Mouse (Mus musculus) midbrain, embryonic 10.5 days (tissue): ENCODE data around the gene Srsf3. TPM values are rescaled to one million over a fixed set of nuclear protein-coding genes. Genes with fewer than 3 reads are reported as not detected.

Source experiments
- DNase-seq: peaks from one replicate; pipeline ENCODE4 v3.0.0-alpha.2; 2017; ENCODE audit warnings: low spot score
- H3K27ac ChIP-seq: fragments of 300-500 bp; sonication (generic); replicated peaks from 2 replicates; pipeline ENCODE4 v1.5.1; 2016; ENCODE audit warnings: mild to moderate bottlenecking
- H3K27me3 ChIP-seq: fragments of 300-500 bp; sonication (generic); 2 replicates; pipeline ENCODE4 v1.6.1; 2016; ENCODE audit warnings: low read depth, mild to moderate bottlenecking; ENCODE audit not compliant: poor library complexity, severe bottlenecking
- H3K36me3 ChIP-seq: fragments of 300-500 bp; sonication (generic); 2 replicates; pipeline ENCODE4 v1.6.1; 2016; ENCODE audit warnings: mild to moderate bottlenecking, moderate library complexity
- H3K4me1 ChIP-seq: fragments of 300-500 bp; sonication (generic); 2 replicates; pipeline ENCODE4 v1.6.1; 2016
- H3K4me3 ChIP-seq: fragments of 300-500 bp; sonication (generic); 2 replicates; pipeline ENCODE4 v1.5.1; 2016; ENCODE audit warnings: mild to moderate bottlenecking, moderate library complexity
- H3K9me3 ChIP-seq: fragments of 300-500 bp; sonication (generic); replicated peaks from 2 replicates; pipeline ENCODE4 v1.6.1; 2016; ENCODE audit warnings: mild to moderate bottlenecking
- WGBS: fragments of 180-500 bp; shearing (Covaris S2); methylation state at CpG from one replicate; pipeline ENCODE4 v1.1.7; 2016; 5-methylcytosine and 5-hydroxymethylcytosine counted together
- polyA plus RNA-seq: library from polyadenylated mRNA; unstranded; fragments of >200 nt; fragmentation: Nextera tagmentation; extraction: Ambion mirVana; gene quantifications from 2 replicates; pipeline ENCODE4 v1.2.1, GENCODE M21; 2016

Srsf3 gene
- polyA plus RNA-seq, 1 experiment from 2014 or later = 839 TPM

DNA sequence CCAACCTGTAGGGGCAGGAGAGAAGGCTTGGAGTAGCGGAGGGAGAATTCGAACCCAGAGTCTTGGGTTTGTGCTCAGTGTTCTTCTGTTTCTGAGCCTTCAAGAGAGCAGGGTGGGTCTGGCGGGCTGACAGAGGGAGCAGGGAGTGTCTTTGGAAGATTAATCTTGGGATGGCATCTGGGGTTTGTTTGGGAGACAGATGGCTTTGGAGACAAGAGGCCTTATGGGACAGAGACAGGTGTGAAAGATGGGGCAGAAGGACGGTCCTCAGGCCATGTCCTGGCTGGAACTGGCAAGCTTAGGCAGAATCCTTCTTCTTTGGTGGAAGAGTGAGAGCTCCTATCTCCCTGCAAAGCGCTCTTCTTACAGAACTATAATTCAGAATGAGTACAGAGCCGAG is 20.6 kb downstream of the Srsf3 start:
- 91% methylated on average over 6 of the region's 6 CpGs for WGBS
- no peak for DNase-seq
- H3K9me3 ChIP-seq = no peaks in the 10 kb centered on the region
- H3K36me3 ChIP-seq = peaks cover 10% of the 10 kb centered on the region
- no peak overlapping the region for H3K27ac ChIP-seq
- H3K4me1 ChIP-seq = peaks cover 31% of the 10 kb centered on the region
- H3K4me3 ChIP-seq = no peak overlapping the region
- no peaks in the 10 kb centered on the region for H3K27me3 ChIP-seq

DNA sequence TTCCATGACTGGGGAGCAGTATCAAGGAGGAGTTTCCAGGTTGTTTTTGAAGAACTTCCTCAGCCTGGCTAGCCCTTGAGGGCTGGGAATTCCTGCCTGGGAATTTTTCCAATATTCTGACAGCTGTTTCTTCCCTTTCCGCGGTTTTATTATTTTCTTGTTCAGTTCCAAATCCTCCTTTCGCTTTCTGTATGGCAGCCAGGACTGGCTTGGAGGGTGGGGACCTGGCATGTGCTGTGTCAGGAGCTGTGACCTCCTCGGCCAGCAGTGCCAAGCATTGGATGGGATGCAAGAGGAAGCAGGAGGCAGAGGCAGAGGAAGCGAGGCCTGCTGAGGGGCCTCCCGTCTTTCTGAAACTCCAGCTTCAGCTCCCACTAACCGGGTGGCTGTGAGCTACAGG is 21.4 kb downstream of the Srsf3 start:
- Histone ChIP-seq H3K27me3 (no peaks in the 10 kb centered on the region), H3K4me3 (no peak overlapping the region), H3K9me3 (no peaks in the 10 kb centered on the region), H3K4me1 (peaks cover 29% of the 10 kb centered on the region), H3K27ac (no peak overlapping the region), H3K36me3 (peaks cover 9% of the 10 kb centered on the region)
- 85% methylated on average over 7 of the region's 7 CpGs for WGBS
- DNase-seq = no peak

DNA sequence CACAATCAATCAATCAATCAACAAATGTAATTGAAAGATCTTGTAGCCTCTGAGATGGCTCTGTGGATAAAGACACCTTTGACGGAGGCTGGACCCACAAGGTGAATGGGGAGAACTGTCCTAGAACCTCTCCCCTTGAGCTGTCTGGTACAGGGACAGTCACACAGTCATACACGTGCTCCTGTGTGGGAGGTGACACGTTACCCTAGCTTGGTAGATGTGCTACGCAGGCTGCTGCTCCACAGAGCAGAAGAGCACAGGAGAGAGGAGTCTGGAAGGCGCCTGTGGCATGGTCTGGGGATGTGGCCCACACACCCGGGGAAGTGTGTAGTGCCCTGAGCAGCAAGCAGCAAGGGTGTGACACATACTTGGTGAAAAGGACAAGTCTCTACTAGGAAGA is 22.0 kb downstream of the Srsf3 start:
- no peak overlapping the region for H3K27ac ChIP-seq
- no peak overlapping the region for H3K4me3 ChIP-seq
- DNase-seq = no peak
- no peaks in the 10 kb centered on the region for H3K27me3 ChIP-seq
- 85% methylated on average over 6 of the region's 6 CpGs for WGBS
- H3K36me3 ChIP-seq = peaks cover 9% of the 10 kb centered on the region
- no peaks in the 10 kb centered on the region for H3K9me3 ChIP-seq
- peaks cover 27% of the 10 kb centered on the region for H3K4me1 ChIP-seq

DNA sequence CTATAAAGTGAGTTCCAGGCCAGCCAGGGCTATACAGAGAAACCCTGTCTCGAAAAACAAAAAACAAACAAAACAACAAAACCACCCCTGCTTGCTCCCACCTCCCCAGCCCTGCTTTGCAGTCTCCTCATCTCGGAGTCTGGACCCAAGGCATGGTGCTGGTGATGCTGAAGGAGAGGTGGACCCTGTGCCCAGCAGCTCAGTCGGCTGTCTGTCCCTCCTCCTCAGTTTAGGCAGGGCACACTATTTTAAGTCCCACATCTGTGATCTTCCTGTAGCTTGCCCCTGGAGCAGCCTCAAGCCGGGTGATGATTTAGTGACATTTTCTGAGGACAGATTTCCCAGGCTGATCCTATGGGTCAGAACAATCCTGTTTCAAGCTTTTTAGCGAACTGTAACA is 23.2 kb downstream of the Srsf3 start:
- H3K4me1 ChIP-seq = peaks cover 24% of the 10 kb centered on the region
- peaks cover 8% of the 10 kb centered on the region for H3K36me3 ChIP-seq
- H3K9me3 ChIP-seq = no peaks in the 10 kb centered on the region
- no peaks in the 10 kb centered on the region for H3K27me3 ChIP-seq
- H3K27ac ChIP-seq = no peak overlapping the region
- no peak overlapping the region for H3K4me3 ChIP-seq
- no peak for DNase-seq
- WGBS = 70% methylated on average over 5 of the region's 5 CpGs

DNA sequence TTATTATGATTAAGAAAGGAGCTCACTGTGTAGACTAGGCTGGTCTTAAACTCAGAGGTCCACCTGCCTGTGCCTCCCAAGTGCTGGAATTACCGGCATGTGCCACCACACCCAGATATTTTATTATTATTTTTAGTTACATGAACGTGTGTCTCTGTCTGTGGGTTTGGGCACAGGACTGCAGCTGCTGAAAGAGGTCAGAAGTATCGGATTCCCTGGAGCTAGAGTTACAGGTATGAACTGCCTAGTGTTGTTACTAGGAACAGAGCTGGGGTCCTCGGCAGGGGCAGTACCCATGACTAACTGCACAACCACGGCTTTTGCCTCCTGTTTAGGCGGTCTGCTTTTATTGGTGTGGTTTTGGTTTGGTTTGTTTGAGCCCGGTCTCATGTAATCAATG is 23.8 kb downstream of the Srsf3 start:
- H3K9me3 ChIP-seq = no peaks in the 10 kb centered on the region
- peak overlapping the region; percentile 69; the same call in 1 of the 2 replicates for H3K27ac ChIP-seq
- WGBS = 51% methylated on average over 7 of the region's 7 CpGs
- no peak for DNase-seq
- H3K4me1 ChIP-seq = peaks cover 23% of the 10 kb centered on the region
- no peaks in the 10 kb centered on the region for H3K27me3 ChIP-seq
- H3K4me3 ChIP-seq = no peak overlapping the region
- H3K36me3 ChIP-seq = peaks cover 7% of the 10 kb centered on the region

DNA sequence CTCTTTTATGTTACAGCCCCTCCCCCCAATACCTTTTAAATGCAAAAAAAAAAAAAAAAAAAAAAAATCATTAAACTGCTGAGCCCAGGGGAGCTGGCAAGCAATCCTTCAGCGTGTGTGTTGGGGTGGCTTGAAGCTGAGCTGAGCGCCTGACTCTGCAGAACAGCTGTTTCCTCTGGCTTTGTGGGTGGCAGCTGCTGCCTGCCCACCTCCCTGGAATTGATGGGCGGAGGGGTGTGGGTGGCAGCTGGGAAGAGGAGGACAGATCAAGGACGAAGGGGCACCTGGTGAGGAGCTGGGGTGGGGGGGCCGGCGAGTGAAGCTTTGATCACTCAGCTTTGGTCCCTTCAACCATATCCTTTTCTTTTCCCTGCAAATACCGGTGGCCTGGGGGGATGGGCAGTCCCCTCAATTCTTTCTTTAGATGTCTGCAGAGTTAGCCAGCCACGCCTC is 24.3 kb downstream of the Srsf3 start:
- Histone ChIP-seq H3K4me3 (no peak overlapping the region), H3K36me3 (peaks cover 7% of the 10 kb centered on the region), H3K9me3 (no peaks in the 10 kb centered on the region), H3K27me3 (no peaks in the 10 kb centered on the region), H3K4me1 (peaks cover 23% of the 10 kb centered on the region), H3K27ac (peak overlapping the region; percentile 69)
- 3% methylated on average over 8 of the region's 8 CpGs for WGBS
- peak; percentile 45 for DNase-seq

DNA sequence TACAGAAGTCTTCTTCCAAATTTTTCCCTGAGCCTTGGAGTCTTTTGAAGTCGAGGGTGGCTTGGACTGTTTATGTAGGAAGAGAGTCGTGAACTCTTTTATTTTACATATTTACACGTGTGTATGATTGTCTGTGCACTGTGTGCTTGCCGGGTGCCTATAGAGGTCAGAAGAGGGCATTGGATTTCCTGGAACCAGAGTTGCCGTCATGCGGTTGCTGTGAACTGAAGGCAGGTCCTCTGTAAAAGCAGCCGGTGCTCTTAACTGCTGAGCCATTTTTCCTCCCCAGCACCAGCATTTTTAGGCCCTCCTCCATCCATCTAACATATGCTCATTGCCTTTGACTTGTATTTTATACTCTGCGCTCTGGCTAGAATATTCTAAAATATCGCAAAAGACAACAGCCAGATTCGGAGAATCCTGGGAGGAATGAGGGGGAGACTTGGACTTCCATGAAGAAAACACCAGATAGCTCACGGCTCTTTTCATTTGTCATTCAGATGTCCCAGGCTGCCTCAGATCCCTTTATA is 25.0 kb downstream of the Srsf3 start:
- Histone ChIP-seq H3K36me3 (peaks cover 7% of the 10 kb centered on the region), H3K9me3 (no peaks in the 10 kb centered on the region), H3K27me3 (no peaks in the 10 kb centered on the region), H3K27ac (peak overlapping the region; percentile 69), H3K4me3 (no peak overlapping the region), H3K4me1 (peaks cover 27% of the 10 kb centered on the region)
- DNase-seq = no peak
- WGBS = 85% methylated on average over 11 of the region's 11 CpGs

DNA sequence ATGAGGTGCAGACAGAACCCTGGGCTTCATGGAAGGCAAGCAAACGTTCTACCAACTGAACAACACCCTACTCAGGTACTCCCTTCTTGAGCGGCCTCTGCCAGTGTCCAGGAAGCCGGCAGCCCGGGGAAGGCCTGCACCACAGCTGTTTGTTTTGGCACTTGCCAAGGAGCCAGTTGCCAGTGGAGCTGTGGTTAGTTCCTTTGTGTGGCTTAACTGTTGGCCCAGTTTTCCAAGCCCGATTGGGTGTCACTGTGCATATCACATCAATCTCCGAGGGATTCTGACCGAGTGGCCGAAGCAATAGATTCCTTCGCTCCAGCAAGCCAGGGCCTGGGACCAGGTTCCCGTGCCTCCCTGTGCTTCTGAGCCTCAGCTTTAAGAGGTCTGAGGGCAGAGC is 25.5 kb downstream of the Srsf3 start:
- peak overlapping the region; percentile 69; the same call in 1 of the 2 replicates for H3K27ac ChIP-seq
- H3K9me3 ChIP-seq = no peaks in the 10 kb centered on the region
- no peaks in the 10 kb centered on the region for H3K27me3 ChIP-seq
- H3K4me3 ChIP-seq = no peak overlapping the region
- peaks cover 7% of the 10 kb centered on the region for H3K36me3 ChIP-seq
- WGBS = 87% methylated on average over 10 of the region's 10 CpGs
- DNase-seq = no peak
- peaks cover 32% of the 10 kb centered on the region for H3K4me1 ChIP-seq

DNA sequence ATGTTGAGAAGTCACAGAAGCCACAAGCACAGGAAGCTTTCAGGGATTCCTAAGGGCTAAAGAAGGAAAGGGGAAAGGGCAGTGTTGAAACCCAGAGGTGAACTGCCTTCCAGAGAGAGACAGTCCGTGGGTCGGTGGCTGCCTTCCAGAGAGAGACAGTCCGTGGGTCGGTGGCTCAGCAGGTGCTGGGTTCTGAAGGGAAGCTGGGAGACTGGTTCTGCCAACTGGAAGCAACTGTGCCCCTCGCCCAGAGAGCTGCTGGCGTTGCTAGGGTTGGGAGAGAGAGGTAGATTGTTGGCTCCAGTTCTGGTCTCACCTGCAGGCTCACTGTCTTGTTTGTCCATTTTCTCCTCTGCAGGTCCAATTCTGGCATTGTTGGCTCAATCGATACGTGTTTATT is 26.1 kb downstream of the Srsf3 start:
- WGBS = 88% methylated on average over 8 of the region's 8 CpGs
- Histone ChIP-seq H3K36me3 (peaks cover 5% of the 10 kb centered on the region), H3K4me1 (peaks cover 37% of the 10 kb centered on the region)

DNA sequence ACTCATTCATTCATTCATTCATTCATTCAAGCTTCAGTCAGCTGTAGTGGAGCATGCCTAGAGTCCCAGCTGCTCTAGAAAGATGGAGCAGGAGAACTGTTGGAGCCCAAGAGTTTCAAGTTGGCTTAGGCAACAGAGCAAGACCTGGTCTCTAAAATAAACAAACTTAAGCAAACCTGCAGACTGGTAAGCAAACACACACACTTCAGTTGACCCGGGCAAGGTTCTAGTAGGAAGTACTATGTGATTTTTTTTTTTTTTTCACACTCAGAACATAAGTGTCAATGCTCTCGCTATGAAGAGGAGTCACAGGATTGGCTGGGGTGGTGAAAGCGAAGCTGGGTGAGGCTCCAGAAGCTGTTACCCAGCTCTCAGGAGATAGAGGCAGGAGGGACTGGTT is 27.2 kb downstream of the Srsf3 start:
- H3K4me3 ChIP-seq = no peak overlapping the region
- WGBS = 91% methylated on average over 3 of the region's 3 CpGs
- DNase-seq = no peak
- no peaks in the 10 kb centered on the region for H3K36me3 ChIP-seq
- H3K9me3 ChIP-seq = no peaks in the 10 kb centered on the region
- H3K4me1 ChIP-seq = peaks cover 41% of the 10 kb centered on the region
- H3K27me3 ChIP-seq = no peaks in the 10 kb centered on the region
- no peak overlapping the region for H3K27ac ChIP-seq

More for the DNA sequence above, 26.1 kb downstream of the Srsf3 start:
- H3K27me3 ChIP-seq = no peaks in the 10 kb centered on the region
- no peak for DNase-seq
- H3K4me3 ChIP-seq = no peak overlapping the region
- H3K27ac ChIP-seq = 0 out of 2 replicates have a peak overlapping the region, but pooled peaks have one; percentile 69
- no peaks in the 10 kb centered on the region for H3K9me3 ChIP-seq

DNA sequence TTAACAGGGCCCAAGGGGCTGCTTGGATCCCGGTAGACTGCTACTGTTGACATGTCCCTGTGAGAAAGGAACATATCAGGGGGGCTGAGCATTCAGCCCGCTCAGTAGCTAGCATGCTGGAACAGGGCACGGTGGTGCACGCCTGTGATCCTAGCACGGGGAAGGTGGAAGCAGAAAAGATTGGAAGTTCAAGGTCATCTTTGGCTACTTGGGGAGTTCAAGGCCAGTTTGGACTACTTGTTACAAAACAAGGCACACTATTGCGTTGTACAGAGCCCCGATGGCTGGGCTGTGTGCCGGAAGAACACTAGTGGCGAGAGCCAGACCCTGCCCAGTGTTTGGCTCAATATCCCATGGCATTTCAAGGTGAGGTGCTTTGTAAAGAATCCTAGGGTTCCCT is 28.5 kb downstream of the Srsf3 start:
- peaks cover 39% of the 10 kb centered on the region for H3K4me1 ChIP-seq
- H3K36me3 ChIP-seq = no peaks in the 10 kb centered on the region
- no peak overlapping the region for H3K27ac ChIP-seq
- DNase-seq = no peak
- no peak overlapping the region for H3K4me3 ChIP-seq
- H3K27me3 ChIP-seq = no peaks in the 10 kb centered on the region
- WGBS = 91% methylated on average over 9 of the region's 9 CpGs
- no peaks in the 10 kb centered on the region for H3K9me3 ChIP-seq

DNA sequence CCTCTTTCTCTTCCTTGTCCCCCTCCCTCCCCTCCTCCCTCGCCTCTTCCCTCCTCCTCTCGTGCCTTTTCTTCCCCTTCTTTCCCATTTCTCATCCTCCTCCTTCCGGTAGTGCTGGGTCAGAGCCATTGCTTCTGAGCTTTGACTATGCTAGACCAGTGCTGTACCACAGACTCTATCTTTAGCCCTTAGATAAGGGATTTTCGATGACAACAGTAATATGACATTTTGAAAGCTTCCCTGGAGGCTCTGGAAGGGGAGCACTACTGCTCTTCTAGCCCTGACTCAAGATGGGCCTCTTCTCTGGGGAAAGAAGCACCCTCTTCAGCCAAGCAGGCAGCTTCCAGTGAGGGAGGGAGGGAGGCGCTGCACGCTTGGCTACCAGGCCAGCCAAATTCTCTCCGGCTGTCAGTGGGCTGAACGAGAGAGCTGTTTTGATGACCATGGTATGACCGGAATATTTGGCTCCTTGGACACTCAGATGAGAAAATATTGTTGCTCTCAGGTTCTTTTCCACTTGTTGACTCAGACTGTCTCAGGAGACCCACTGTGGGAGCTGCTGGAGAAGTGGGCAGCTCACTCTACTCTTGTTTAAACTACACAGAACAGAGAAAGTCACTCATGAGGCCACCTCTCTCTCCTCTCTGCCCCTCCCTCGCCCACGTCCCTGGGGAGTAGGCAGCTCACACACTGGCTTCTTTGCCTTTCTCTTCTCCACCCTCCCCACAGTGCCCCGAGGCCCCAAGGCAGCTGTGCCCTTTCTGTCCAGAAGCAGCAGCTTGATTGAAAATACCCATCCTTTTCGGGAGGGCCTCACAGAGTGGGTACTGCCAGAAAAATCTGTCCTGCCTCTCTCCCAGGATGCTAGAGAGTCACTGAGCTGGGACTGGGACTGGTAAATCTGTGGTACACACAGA is 29.9 kb downstream of the Srsf3 start:
- Histone ChIP-seq H3K27me3 (no peaks in the 10 kb centered on the region), H3K4me3 (no peak overlapping the region), H3K9me3 (no peaks in the 10 kb centered on the region), H3K36me3 (no peaks in the 10 kb centered on the region), H3K4me1 (peaks cover 25% of the 10 kb centered on the region), H3K27ac (peak overlapping the region; percentile 58; the same call in 1 of the 2 replicates)
- DNase-seq = no peak
- 64% methylated on average over 13 of the region's 13 CpGs for WGBS
